Mouse (Mus musculus) heart, postnatal 10 days (tissue): Measurements from ENCODE around the gene Ndrg3. TPM values are rescaled to one million over a fixed set of nuclear protein-coding genes. Genes with fewer than 3 reads are reported as not detected.
"Not testable (repeated sequence)": the region's sequence is repeated elsewhere in the genome, so short reads cannot be mapped to it uniquely, and the experiment has no call there.

ENCODE experiments used
- DNase-seq, 2 experiments: peaks; one replicate each; pipeline ENCODE4 v3.0.0; 2021
- intact Hi-C: fragments of 180-260 bp; cut with DNase I; formaldehyde crosslinking; loops from one replicate; pipeline ENCODE4 v1.15.1; 2025
- total RNA-seq, 2 experiments: library from RNA; stranded (reverse); gene quantifications; 2 replicates each; pipeline ENCODE4 v1.2.3; 2021

The Ndrg3 gene
- total RNA-seq, 2 experiments from 2014 or later, result 25.9 to 26.5 TPM

- DNase-seq, result no peak
- intact Hi-C loops, result no loop called here
Measured at GRCm38 (mm10) chr2:156913191-156913590, 78.7 kb downstream of the Ndrg3 start.

- not testable (repeated sequence) for DNase-seq
- intact Hi-C loops, result loop anchor here (1.0 kb wide), 1 partner anchor 189 kb away; no protein-coding TSS in a partner anchor
Measured at GRCm38 (mm10) chr2:156905931-156906330, 85.9 kb downstream of the Ndrg3 start.

DNA sequence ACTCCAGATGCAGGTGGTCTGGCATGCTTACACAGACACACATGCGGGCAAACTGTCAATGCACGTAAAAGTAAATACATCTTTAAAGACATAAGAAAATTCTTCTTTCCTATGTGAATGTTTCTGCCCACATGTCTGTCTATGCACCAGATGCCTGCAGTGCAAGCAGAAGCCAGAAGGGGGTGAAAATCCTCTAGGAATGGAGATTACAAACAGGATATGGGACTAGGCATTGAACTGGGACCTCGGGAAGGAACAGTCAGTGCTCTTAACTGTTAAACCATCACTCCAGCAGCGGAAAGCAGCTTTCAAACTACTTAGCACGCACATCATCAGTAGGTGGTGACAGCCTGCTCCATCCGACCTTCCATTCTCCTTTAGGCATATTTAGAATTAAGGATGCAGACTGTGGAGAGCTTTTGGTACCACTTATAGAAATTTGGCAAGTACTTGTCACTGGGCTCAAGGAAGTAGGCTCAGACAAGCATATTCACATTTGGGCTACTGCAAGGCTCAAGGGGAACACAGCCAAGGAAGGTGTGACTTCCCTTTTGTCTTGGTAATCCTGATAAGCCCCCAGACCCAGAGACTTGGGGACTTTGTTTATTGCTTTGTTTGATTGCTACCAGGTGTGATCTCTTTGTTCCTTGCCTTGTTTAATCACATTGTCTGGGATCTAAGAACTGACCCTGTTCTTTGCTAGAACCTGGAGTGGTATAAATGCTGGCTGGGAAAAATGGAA lies 86.7 kb downstream of the Ndrg3 start:
- DNase-seq, result peak; percentile 76 to 84
- intact Hi-C loops, result loop anchor here (1.0 kb wide), 2 partner anchors 91 to 190 kb away; no protein-coding TSS in a partner anchor

- intact Hi-C loops, result no loop called here
- DNase-seq, result no peak
Measured at GRCm38 (mm10) chr2:156903367-156903766, 88.5 kb downstream of the Ndrg3 start.

GRCm38 (mm10) chr2:156902411-156902810 lies 89.4 kb downstream of the Ndrg3 start:
- DNase-seq, intact Hi-C loops: not testable (repeated sequence)

- intact Hi-C loops, result no loop called here
- DNase-seq, result no peak
Measured at GRCm38 (mm10) chr2:156901883-156902282, 90.0 kb downstream of the Ndrg3 start.

DNA sequence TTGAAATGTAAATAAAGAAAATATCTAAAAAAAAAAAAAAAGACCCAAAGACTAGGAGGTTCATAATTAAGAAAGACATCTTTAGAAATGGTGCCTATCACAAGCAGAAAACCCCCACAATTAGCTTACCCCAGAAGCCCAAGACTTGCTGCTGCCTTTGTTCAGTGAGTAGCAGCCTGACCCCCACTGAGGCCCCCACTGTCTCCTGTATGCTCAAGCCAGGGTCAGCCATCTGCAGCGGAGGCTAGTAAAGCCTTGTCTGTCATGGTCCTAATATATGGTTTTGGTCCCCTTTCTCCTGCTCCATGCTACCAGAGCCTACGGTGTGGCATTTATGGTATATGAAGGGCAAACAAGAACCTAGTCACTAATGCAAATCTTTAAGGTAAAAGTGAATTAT lies 90.5 kb downstream of the Ndrg3 start:
- DNase-seq, result no peak
- intact Hi-C loops, result no loop called here

DNA sequence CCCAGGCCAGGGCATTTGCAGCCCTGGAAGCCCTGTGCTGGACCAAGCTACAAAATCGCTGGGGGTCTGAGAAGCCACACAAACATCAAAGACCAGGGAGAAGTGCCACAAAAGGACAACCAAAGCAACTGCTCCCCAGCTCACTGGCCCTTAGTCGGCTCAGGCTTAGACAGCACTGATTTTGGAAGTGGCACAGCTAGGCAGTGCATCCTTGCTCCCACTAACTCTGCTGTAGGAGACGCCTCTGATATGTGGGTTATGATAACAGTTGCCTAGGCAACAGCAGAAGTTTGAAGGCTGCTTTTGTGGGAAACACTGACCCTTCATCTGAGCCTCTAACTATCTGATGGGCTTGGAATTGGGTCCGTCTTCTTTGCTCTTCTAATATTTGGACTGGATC lies 92.7 kb downstream of the Ndrg3 start:
- intact Hi-C loops, result no loop called here
- no peak for DNase-seq

GRCm38 (mm10) chr2:156898374-156898773 lies 93.5 kb downstream of the Ndrg3 start:
- intact Hi-C loops, result no loop called here
- no peak for DNase-seq

DNA sequence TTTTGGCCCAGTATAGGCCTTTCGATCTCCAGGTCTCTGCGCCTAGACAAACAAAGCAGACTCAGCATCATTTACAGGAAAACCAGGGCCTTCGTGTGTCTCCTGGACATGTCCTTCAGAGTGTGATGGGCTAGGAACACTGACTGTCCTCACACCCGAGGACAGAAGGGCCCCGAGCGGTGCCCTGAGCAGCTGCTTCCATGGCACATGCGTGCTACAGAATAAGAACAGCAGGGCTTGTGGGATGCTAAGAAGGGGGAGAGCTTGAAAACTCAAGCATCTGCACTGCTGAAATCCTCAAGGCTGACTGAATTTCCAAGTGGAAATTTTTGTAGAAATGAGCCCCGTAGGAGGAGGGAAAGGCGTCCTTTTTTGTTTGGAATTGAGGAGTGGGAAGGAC lies 94.8 kb downstream of the Ndrg3 start:
- intact Hi-C loops, result no loop called here
- DNase-seq, result no peak

GRCm38 (mm10) chr2:156896384-156896914 lies 95.4 kb downstream of the Ndrg3 start:
- intact Hi-C loops, result no loop called here

GRCm38 (mm10) chr2:156894496-156895265 lies 97.2 kb downstream of the Ndrg3 start:
- DNase-seq, result no peak
- intact Hi-C loops, result no loop called here

More at GRCm38 (mm10) chr2:156896384-156896914, 95.4 kb downstream of the Ndrg3 start:
- no peak for DNase-seq

GRCm38 (mm10) chr2:156892821-156893220 lies 99.0 kb downstream of the Ndrg3 start:
- no peak for DNase-seq
- intact Hi-C loops, result no loop called here

DNA sequence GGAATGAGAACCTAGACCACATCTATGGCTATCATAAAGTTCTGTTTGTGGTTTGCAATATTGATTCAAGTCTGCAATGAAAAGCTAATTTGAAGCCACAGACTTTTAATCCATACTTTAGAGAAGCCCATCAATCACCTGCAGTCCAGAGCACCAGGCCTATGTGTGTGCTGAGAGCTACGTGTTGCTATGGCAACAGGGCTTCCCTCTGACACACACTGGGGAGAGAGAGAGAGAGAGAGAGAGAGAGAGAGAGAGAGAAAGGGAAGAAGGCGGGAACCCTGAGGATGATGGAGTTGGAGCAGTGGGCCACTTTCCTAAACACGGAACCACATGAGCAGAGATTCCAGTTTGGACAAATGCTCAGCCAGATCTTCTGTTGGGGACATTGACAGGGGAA lies 99.6 kb downstream of the Ndrg3 start:
- no peak for DNase-seq

DNA sequence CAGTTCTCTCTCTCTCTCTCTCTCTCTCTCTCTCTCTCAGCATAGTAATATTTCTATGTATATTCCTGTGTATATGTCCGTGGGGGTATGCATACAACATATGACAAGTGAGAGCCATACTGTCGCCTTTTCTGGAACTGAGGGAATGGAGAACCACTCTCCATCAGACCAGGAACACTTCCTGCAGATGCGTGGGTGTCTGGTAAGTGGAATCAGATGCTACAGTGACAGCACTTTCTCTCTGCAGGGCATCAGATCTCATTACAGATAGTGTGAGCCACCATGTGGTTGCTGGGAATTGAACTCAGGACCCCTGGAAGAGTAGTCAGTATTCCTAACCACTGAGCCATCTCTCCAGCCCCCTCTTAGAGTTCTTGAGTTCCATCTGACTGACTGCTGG lies 103.4 kb downstream of the Ndrg3 start:
- intact Hi-C loops, result no loop called here
- DNase-seq, result no peak

More for the DNA sequence above, 99.6 kb downstream of the Ndrg3 start:
- intact Hi-C loops, result no loop called here

- intact Hi-C loops, result no loop called here
Measured at GRCm38 (mm10) chr2:156887017-156887416, 104.8 kb downstream of the Ndrg3 start, which contains the start of gene Sla2. TSS of gene Sla2 (minus strand) at chr2:156887192.

DNA sequence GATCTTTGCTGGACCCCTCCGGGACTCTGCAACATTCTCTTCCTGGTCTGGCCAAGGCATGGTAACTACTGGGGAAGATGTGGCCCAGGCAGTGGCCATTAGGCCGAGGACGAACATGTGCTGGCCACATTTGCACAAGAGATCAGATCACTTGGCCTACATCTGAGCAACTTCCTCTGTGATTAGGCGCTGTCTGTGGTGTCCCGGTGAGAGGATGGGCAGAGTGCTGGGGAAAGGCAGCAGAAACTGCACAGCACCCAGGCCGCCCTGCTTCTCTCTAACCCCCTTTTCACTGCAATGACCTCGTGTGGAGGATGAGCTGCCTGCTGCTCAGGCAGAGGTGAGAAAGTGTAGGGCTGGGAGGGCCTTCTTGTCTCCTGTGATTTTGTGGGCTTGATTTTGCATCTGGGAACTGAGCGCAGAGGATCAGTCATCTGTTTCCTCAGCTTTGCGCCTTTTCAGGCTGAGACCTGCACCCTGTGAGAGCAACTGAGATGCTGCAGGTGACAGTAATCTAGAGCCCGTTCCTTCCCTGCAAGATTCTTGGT lies 105.7 kb downstream of the Ndrg3 start:
- DNase-seq, result no peak
- intact Hi-C loops, result no loop called here

More at GRCm38 (mm10) chr2:156887017-156887416, 104.8 kb downstream of the Ndrg3 start, which contains the start of gene Sla2:
- DNase-seq, result no peak

DNA sequence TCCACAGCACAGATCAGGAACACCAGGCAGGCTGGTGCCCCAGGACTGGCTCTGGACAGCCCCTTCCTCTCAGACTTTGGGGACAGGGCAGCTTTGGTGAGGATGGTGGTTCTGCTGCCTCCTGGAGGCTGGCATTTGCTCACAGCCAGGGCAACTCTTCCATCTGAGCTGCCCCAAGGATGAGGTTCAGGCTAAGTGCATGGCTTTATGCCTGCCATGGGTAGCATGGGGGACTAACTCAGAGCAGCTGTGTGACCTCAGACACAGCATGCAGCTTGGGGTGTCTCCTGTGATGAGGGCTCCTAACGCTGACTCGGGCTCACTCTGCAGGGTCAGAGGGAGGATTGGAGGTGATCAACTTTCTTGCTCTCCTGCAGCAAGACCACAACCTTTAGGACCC lies 106.2 kb downstream of the Ndrg3 start:
- DNase-seq, intact Hi-C loops: not testable (repeated sequence)

DNA sequence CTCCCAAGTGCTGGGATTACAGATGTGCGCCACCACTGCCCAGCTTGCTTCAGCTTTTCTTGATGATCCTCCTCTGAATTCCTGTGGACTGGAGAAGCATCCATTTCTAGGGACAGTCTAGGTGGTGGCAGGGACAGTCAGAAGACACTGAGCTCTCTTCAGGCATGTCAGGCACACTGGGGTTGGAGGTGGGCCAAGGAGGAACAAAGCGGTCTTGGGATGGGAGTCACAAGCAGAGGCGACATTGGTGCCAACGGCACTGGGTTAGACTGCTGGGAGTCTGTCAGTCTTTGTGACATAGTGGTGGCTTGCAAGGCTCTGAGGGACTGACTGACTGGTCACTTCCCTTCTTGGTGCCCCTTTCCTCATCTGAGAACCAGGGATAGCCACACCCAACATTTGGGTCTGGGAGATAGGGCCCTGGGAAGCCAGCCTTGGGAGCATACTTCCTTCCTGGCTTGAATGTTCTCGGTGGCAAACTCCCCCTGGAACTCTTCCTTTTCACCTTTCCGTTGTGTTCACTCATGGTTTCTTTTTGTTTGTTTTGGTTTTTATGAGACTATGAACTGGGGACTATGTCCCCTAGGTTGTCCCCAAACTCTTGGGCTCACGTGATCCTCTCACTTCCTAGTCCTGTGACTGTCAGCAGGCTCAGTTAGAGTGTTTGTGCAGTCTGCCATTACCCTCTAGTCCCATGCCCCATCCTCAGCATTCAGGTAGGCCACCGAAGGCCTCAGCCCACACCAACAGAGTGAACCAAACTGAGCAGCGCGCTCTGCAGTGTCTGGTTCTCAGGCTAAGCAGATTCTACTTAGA lies 107.3 kb downstream of the Ndrg3 start:
- no peak for DNase-seq
- intact Hi-C loops, result no loop called here

- intact Hi-C loops, result no loop called here
- DNase-seq, result no peak
Measured at GRCm38 (mm10) chr2:156882431-156883001, 109.3 kb downstream of the Ndrg3 start.
